Mouse (Mus musculus): ENCODE data around the gene Hscb.

- no peak for TF ChIP-seq CTCF (IDR thresholded peaks at IDR 0.05)
- no peak for TF ChIP-seq EP300 (IDR thresholded peaks at IDR 0.05; ENCODE audit: insufficient read depth, low read depth, low read length)
- no peak for TF ChIP-seq POLR2A (IDR thresholded peaks at IDR 0.05; ENCODE audit: insufficient read depth, low read depth, low read length)
Measured at GRCm38 (mm10) chr5:110873160-110873559, 33.6 kb upstream of the Hscb start.

Data from heart, adult 2 months (tissue).